Mouse (Mus musculus) skeletal muscle tissue, adult 2 months (tissue): ENCODE measurements around the gene Kcns1.
"Not testable (repeated sequence)": the region's sequence is repeated elsewhere in the genome, so short reads cannot be mapped to it uniquely, and the experiment has no call there.

Experiments used
- DNase-seq: peaks from one replicate; pipeline ENCODE4 v3.0.0-alpha.2; 2012; ENCODE audit warnings: low read depth, low spot score

Kcns1 gene

DNA sequence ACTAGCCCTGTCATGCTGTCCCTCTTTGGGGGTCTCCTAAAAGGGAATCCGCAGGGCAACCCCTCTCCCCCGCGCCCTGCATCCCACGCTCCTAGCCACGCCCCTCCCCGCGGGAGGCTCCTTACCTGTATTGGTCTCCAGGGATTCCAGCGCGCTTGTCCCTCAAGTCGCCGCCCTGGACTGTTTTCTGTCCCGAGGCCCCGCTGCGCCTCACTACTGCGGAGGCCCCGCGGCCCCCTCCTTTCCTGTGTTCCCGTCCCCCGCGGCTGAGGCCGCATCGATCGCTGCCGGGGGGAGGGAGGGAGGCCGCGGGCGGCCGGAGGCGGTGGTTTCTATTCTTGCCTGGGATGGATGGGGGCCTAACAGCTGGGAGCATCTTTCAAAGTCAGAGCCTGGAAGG is at the start of gene Kcns1:
Gene Kcns1, minus strand, starts transcription at position 212 of the 400 bp plus-strand sequence.
- no peak for DNase-seq

DNA sequence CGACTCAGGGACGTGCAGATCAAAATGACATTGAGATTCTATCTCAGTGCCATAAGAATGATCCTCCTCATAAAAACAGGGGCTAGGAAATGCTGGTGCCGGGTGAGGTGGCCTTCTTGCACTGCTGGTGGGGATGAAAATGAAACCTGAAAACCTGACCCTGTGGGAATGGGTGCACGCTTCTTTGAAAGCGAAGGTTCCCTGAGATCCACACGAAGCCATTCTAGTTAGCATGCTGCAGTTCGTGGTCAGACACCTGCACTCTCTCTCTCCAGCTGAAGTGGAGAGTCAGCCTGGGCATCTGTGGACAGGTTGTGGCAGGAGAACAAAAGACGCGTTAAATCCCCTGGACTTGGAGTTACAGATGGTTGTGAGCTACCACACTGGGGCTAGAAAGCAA is 48.4 kb upstream of the Kcns1 start:
- no peak for DNase-seq

DNA sequence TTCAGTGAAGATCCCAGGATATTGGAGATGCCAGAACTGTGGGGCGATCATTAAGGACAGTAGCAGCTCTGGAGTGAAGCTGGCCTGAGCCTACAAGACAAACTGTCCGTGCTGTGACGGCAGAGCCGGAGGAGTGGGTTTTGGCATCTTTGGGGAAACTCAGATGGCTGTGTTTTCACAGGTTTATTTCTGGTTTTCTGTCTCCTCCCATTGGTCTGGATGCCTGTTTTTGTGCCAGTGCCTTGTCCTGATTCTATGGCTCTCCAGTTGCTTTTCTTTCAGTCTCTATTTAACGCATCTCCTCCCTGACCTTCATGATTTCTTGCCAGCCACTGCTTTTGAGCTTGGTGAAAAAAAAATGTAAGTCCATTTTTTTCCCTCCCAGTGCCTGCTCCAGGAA is 41.8 kb upstream of the Kcns1 start:
- no peak for DNase-seq

DNA sequence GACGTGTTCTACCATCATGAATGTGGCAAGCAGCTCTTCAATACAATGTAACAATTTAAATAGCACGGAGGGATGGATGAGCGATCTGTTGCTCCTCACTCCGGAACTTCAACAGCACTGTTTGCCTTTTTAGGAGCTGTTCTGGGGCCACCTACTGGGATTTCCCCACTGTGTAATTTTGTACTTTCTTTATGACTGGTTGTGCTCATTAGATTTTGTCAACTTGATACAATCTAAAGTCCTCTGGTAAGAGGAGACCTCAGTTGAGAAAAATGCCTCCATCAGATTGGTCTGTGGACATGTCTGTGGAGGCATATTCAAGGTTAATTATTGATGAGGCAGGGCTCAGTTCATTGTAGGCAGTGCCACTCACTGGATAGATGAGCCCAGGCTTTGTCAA is 40.0 kb upstream of the Kcns1 start:
- no peak for DNase-seq

DNA sequence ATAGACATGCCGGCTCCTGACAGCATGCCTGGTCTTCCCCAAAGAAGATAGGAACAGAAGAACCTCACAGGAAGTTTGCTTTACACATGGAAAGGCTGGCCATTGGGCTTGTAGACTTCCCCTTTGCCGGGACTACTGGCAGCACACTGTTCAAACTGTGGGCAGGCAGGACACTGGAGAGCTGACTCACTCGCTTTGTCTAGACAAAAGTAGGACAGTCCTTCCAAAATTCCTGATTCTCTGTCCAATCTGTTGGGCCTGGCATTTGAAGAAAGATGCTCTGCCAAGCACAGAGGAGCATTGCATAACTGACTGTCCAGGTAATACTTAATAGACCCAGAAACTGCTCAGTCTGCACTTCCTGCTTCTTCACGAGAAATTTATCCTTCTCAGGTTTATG is 35.8 kb upstream of the Kcns1 start:
- no peak for DNase-seq

DNA sequence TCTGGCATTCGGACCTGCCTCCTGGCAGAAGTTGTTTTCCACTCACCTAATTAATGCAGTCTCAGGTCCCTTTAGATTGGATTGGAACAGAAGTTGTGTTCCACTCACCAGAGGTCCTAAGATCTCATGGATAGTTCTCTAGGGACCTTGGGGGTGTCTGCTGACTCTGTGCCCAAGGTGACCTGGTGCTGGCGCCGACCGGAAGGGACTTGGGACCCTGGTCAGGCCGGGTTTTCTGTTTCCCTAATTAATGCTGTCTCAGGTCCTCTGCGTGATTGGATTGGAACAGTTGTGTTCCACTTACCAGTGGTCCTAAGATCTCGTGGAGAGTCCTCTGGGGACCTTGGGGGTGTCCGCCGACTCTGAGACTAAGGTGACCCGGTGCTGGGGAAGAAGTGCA is 35.1 kb upstream of the Kcns1 start:
- not testable (repeated sequence) for DNase-seq

DNA sequence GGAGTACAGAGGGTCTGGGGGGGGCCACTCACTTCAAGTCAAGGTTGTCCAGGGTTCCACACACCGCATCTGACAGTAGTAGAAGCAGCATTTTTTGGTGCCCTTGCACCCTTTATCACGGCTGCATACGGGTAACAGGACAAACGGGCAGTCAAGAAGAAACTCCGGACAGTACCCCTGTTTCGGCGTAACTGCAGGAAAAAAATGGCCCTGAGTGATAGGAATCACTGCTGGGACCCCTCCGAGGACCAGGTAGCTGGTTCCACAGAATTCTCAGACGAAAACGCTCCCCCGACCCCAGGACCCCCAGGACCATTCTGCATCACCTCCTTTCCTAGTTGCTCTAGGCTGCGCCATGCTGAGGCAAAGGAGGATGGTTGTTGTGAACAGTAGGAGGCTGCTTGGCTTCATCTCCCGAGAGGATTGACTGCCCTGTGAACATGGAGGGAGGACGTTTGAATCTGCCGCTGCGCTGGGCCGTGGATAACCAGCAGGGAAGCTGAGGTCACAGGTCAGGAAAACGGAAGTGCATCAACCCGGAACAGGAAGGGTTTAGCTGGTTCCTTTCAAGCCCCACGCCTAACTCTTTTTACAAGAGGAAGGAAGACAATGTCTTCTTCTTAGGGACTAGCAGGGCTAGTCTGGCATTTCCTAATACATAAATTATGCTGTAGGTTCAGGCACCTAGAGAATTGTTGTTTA is 28.9 kb upstream of the Kcns1 start, which contains the start of gene Wfdc15a:
Gene Wfdc15a, minus strand, starts transcription at position 505 of the 702 bp plus-strand sequence.
- no peak for DNase-seq

DNA sequence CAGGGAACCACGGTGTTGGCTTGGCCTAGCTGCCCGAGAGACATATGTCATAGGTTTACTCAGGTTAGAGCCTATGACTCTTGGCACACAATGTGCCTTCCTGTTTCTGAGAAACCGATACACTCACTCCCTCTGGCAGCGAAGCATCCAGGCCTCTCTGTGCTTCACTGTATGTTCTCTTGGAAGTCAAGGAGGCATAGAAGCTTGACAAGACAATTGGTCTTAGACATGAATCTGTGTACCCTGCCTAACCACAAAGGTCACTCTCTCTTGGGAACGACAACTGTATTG is 25.7 kb upstream of the Kcns1 start:
- no peak for DNase-seq

DNA sequence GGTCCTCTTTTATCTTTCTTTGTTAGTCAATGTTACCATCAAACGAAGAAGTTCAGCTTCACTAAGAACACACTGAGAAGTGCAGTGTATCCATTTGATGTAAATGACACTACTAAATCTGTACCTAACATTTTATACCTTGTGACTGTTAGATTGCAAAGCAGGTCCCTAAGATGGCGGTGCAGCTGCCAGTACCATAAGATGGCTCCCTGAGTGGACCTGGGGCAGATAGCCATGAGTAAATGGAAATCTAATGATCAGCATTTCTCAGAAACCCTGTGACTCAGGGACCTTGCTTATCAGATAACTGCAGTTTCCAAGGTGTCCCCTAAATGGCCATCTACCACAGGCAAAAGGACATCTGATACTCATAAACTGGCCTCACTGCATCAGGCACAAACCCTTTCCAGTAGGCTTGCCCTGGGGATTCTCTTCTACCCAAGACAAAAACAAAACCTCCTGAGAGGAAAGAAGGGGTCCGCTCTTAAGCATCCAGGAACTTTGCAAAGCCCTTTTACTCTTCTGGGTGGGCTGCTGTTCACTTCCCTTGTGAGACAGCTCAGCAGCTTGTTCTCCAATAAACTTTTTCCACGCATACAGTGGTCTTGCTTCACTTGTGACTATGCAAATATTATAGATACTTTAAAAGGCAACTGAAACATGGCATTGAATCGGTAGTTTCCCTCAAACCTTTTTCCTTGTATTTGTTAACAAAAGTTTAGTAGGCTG is 25.2 kb upstream of the Kcns1 start:
- no peak for DNase-seq

DNA sequence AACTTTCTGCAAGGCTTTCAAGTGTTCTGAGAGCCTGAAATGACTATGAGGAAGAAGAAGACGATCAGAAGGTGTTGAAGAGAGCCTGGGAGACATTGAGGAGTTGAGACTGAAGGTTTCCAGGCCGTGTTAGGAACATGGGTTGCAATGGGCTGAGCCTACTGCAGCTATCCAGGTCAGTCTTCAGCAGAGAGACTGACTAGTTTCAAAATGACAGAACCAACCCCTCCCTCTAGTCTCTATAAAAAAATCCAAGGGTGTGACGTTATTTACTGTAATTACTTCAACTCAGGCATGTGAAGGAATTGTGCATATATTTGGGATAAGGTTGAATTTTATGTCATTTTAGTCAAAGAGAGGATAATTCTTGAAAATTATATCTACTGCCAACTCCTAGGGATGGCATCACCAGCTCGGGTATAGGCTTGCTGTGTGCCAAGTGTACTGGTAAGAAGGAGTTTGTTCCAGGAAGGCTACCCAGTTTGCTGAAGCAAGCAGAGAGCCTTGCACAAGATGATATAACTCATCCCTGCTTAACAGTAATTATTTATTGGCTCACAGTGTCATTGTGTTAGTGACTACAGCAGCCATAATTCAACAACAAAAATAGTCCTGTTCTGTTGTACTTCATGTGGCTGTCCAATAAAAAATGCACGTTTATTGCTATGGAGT is 24.2 kb upstream of the Kcns1 start:
- DNase-seq: no peak

DNA sequence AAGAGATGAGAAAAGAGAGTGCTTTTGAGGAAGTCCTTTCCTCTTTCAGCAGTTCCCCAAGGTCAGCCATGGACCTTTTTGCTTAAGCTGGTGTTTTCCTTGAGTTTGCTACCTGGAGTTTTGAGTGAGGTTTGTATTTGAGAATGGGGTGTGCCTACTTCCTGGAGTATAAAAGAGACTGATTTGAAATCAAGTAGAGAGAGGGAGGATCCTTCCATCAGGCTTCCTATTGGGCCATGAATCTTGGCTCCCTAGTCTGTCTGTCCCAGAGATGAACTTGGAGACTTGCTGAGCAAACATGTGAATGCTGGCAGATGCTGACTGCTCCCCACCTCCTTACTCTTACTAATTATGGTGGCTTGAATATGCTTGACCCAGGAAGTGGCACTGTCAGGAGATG is 21.4 kb upstream of the Kcns1 start:
- DNase-seq: no peak

DNA sequence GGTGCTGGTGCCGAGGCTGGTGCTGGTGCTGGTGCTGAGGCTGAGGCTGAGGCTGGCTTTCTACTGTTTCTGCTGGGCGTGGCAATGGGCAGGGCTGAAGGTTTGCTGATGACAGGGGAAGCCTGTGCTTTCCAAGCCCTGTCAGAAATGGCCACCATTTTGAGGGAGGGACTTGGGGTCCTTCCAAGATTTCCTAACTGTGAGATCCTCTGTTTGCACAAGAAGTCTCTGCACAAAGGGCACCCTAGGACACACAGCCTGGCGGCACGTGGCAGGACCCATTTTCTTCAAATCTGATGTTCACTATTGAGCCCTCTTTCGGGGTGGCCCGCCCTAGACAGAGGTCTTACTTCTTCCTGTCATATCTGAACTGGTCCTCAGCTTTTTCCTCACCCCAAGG is 19.7 kb upstream of the Kcns1 start, which contains the start of gene Wfdc12:
Gene Wfdc12, minus strand, starts transcription at position 33 of the 400 bp plus-strand sequence.
- DNase-seq: no peak

DNA sequence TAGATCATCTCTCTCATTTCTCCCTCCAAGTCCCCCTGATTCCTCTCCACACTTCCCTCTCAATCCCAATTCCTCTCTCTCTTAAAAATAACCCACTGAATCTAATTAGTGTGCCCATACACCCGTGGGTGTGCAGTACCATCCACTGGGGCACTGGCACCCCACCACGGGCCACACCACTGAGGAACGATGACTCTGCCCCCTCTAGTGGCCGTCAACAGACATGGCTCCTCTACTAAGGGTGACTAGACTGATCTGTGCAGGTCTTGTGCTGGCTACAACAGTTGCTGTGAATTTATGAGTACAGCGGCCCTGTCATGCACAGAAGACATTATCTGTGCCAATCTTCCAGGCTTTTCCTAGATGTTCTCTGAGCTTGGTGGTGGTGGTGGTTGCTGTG is 17.8 kb upstream of the Kcns1 start:
- DNase-seq: no peak

DNA sequence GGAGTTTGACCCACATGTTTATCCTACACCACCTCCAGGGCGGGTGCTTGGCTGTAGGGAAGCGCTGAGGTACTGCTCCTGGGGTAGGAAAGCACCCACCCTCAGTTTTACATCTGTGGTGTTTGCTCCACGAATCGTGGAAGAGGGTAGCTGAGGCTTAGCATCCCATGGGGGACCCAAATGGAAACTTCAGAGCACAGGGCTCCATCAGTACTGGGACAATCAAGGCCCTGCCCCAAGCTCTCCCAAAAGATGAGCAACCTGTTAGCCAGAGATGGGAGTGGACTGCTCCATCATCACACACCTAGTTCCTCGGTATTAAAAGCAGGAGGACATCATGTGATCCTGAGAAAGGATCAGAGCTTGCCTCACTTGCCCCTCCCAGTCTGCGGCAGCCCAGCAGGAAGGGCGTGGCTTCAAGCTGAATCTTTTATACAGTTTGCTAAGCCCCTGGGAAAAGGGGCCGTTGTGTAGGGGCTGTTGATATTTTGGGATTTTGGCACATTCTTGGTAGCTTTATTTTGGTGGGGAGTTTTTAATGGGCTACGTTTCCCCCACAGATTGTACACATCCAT is 13.3 kb upstream of the Kcns1 start:
- no peak for DNase-seq

DNA sequence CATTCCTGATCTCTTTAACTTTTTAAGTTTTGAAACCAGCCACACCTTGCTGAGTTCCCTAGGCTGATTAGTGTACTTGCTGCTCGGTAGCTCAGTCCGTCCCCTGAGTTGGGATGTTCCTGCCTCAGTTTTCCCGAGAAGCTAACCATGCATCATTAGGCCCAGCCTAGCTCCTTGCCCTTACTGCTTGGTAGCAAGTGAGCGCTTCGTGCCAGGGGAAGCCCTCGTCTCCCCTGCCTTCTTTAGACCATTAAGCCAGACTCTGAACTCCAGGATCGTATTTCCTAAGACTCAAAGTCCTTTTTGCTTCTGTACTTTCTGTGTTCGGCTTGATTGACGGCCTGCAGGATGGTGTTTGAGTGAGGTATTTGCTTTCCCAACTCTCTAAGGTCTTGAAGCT is 12.4 kb upstream of the Kcns1 start:
- no peak for DNase-seq

DNA sequence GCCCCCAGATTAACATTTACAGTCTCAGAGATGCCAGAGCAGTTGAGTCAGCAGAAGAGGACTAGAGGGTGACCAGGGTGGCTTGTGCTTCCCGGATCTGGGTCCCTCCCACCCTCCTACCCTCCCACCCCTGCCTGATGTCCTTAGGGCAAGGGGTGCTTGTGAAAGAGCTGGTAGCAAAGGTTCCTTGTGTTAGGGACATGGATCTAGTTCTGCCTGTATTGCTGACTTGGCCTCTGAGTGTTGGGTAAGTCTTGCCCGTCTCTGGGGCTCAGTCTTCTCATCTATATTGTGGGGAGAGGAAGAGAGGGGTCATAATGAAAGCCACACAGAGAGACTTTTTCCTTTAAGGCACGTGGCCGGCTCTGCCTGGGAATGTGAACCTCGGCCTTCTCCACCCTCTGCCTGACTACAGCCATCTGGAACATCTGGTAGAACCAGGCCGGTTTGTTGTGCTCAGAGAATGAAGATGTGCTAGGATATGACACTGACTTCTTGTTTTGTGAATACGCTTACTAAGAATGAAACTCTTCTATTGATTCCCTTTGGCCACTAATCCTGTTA is 11.9 kb upstream of the Kcns1 start, which contains the start of gene Wfdc5:
Gene Wfdc5, minus strand, starts transcription at position 51 of the 564 bp plus-strand sequence.
- DNase-seq: no peak

DNA sequence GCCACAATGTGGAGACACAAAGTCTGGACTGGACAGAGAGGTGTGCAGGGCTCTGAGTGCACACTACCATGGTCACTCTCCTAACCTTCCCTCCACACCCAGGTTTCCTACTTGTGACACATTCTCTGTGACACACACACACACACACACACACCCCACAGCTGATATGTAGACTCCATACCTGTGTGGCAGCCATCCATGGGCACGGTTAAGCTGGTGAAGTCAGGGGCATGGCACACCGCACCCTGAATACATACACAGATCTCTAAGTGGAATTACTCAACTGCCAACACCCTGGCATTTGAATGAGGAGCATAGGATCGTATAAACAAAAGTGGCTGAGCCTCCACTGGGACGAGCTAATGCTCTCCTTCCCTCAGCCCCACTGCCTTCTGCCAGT is 9.9 kb upstream of the Kcns1 start:
- no peak for DNase-seq

DNA sequence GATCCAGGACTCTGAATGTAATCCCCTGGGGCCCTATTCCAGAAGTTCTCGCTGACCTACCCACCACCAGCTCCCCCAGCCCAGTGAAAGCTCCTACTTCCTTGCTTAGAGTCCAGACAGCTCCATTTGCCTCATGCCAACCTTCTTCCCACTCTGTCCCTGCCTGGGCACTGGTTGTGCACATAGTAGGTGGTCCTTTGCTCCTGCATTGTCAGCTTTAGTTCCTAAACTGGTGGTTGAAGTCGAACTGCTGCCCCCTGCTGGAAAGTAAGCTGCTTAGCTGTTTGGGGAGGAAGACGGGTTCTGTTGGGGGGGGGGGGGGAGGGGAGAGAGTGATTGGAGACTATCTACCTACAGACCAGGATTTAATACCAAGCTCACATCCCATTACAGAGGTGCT is 9.2 kb upstream of the Kcns1 start:
- DNase-seq: no peak

DNA sequence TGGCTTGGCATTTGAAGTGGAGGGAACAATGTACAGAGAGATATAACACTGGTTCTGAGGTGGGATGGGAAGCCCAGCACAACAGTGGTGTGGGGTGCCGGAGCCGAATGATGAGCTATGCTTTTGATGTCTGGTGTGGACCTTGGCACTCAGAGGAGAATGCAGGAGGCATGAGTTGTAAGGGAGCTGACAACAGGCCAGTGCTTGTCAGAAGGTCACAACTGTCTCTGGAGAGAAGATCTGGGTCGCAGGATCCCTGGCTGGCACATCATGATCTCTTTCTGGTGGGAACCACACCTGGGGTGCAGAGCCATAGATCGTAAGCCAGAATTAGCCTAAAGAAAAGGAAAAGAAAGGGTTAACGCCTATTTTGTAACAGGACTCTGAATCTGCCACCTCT is 6.9 kb upstream of the Kcns1 start:
- DNase-seq: no peak

DNA sequence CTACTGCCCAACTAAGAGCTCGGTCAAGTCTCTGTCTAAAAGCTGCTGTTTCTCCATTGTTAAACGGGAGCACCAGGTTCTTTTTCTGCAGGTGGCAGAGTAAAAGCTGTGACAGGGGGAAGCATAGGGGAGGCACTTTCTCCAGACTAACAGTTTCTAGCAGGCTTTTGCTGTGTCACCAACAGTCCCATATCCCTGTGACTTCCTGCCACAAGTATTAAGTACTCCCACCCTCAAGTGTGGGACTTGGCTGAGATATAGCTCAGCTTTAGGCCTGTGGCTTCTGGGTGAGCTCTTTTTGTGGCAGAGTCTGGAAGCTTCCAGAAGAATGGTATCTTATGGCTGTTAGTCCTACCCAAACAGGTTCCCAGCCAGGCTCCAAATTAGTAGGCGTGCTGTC is 4.9 kb upstream of the Kcns1 start:
- no peak for DNase-seq

DNA sequence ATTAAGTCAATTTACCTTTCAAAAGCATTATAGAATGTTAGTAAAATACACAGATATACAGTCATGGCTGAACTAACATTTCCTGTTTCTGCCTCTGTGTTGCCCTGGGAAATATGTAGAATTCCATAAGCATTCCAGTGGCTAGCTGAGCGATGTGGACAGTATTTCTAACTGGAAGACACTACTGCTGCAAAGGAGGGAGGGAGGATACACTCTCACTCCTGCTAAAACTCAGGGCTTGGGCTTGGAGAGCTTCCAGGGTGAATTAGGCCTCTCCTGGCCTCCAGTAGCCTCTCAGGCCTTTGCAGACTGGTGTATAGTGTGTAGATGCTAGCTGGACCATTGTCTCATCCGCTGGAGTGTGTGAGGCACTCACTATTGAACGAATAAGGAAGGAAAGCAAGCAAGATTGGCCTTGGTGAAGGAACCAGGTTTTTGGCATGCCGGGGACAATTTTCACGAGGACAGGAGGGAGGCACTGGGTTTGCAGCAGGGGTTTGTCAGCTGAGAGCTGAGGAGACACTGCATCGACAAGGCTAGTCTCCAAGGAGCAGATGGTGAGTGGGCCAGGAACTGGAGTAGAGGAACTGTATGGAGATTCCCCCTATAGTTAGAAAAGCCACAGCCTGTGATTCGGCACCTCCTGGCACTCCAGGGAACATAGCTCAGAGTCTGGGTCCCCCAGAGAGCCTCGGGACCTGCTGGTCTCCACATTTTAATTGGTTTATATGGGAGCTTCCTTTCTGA is 3.9 kb upstream of the Kcns1 start:
- no peak for DNase-seq
